Mouse (Mus musculus): Measurements from ENCODE around the gene Rfc2.
"Not testable (repeated sequence)": the region's sequence is repeated elsewhere in the genome, so short reads cannot be mapped to it uniquely, and the experiment has no call there.

Rfc2 gene

GRCm38 (mm10) chr5:134648976-134649375, 67.8 kb downstream of the Rfc2 start:
- not testable (repeated sequence) for DNase-seq (ENCODE audit: low spot score)

GRCm38 (mm10) chr5:134650926-134651325, 69.8 kb downstream of the Rfc2 start:
- DNase-seq (ENCODE audit: low spot score) = peak; percentile 60

Measured in c-Kit-positive CD71-positive TER-119-positive erythroid progenitor cells, embryonic 14.5 days (primary cell).